Mouse (Mus musculus): Measurements from ENCODE around the gene Cyp4f13.

DNA sequence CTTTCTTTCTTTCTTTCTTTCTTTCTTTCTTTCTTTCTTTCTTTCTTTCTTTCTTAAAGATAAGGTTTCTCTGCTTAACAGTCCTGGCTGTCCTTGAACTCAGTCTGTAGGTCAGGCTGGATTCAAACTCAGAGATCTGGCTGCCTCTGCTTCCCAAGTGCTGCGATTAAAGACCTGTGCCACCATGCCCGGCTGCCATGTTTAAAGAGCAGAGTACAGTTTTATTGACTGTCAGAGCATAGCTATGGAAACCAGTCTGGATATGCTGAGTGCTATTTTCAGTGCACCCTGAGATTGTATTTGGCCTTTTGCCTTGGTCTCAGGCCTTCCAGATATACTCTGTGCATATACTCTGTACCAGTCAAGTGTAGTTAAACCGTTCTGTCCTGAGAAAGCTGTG lies 3.5 kb downstream of the Cyp4f13 start:
- no peak for TF ChIP-seq POLR2A (IDR thresholded peaks at IDR 0.05; ENCODE audit: low read depth, low read length)
- no peak for TF ChIP-seq CTCF (IDR thresholded peaks at IDR 0.05; ENCODE audit: extremely low read depth, insufficient read depth, insufficient read length, insufficient replicate concordance)

All from spleen, adult 2 months (tissue).